Mouse (Mus musculus): ENCODE results near the gene Raly.
"Not testable (repeated sequence)": the region's sequence is repeated elsewhere in the genome, so short reads cannot be mapped to it uniquely, and the experiment has no call there.

The Raly gene

DNA sequence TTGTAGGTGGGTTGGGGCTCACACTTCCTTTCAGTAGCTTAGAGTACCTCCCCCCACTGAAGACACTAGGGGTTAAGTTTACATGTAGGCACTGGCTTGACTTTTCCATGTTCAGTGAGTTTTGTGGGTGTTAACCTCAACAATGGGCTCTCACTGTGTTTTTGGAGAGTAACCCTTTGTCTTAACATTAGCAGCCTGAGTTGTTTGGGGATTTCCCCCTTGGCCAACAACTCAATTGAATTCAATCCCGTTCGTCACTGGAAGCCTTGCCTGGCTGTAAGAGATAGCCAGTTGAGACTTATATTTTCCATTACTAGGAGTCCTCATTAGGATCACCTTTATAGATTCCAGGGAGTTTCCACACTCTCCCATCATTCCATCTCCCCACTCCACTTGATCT lies 45.6 kb downstream of the Raly start:
- DNase-seq (ENCODE audit: low spot score) = no peak

DNA sequence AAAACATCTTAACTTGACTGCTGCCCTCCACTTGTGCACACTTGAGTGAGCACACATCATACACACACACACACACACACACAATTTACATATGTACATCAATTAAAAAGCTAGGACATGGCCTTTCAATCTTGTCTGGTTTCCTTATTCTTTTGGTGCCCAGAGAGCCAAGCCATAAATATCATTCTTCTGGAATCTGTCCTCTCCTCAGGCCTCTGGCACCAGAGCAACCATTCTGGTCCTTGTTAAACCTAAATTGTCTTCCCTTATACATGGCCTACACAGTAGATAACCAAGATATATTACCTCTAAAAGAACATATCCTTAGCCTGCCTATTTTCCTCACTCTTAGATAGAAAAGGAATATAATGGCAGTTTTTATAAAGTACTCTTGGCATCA lies 57.2 kb downstream of the Raly start:
- no peak for DNase-seq (ENCODE audit: low spot score)

DNA sequence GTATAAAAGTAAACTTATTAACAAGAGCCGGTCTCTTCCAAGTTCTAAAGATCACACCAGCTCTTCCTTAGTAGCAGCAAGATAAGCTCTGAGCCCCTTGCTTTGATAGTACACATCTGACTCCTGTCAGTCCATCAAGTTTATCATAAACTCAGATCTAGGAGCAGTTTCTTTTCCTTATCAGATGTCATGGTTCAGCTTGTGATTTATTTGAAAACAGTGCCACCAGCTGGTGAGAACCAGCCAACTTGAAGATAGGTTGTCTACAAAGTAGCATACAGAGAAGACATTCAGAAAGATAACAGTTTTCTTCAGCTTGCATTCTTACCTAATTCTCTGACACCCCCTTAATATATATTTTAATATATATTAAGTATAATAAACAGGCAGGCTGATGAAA lies 64.5 kb downstream of the Raly start:
- DNase-seq (ENCODE audit: low spot score) = no peak

DNA sequence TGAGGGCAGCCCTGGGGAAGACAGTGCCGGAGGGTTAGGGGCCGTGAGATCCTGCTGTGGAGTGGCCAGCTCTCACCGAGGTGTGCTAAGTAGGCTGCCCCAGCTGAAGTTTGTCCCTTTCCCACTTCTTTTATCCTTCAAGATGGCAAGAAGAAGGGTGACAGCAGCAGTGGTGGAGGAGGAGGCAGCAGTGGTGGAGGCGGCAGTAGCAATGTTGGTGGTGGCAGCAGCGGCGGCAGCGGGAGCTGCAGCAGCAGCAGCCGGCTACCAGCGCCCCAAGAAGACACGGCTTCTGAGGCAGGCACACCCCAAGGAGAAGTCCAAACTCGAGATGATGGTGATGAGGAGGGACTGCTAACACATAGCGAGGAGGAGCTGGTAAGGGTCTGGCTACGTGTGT lies 72.8 kb downstream of the Raly start:
- DNase-seq (ENCODE audit: low spot score) = no peak

DNA sequence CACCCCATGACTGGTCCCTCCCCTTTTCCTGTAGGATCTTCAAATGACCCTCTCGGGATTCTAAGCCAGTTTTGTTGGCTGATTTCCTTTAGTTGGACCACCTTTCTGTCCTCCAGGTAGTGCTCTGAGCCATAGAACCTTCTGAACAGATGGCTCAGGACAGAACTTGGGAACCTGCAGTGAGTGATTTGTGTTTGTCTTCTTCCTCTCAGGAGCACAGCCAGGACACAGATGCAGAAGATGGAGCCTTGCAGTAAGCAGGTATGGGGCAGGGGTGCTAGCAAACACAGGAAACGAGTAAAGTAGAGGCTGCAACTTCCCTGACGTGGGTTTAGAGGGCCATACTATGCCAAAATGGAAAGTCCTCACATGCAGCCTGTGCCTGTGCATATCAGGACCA lies 74.8 kb downstream of the Raly start:
- DNase-seq (ENCODE audit: low spot score) = no peak

DNA sequence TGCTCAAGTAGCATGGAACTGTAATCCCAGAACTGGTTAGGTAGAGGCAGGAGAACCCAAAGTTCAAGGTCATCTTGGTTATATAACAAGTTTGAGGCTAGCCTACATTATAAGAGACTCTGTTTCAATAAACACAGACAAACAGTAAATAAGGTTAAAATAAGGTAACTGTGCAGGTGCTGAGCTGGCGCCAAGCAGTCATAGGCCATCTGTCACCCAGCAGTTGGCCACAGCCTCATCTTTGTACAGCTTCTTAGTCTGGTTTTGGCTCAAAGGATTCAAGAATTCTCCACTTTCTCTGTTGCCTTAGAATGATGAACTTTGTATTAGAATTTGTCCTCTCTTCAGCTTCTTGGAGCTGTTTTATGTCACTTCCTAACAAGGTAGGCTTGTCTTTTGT lies 77.2 kb downstream of the Raly start:
- DNase-seq (ENCODE audit: low spot score) = no peak

DNA sequence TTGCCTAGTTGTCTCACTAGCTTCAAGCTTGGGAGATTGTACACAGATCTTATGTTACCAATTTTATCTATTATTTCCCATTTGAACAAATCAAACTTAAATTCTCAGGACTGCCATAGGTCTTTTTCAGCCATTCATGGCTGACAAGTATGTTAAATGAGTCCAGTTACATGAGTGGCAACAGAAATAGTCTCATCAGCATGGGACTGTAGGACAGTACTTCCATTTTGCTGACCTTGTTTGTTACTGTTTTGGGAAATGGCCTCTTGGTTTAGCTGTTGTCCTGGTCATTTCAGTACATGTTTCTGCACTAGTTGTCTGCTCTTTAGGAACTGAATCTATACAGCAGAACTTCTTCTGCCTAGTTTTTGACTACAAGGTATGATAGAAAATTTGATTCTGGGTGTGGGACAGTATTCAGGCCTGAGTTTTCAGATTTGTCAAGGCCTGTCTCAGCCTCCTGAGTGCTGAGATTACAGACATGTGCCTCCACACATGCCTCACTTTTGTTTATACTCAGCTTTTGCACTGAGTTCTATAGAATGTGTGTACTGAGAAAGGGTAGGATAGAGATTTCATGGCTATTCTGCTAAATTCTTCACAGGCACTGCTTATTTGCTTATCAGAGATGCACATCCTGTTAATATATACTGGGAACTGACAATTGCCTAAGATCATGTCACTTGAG lies 79.2 kb downstream of the Raly start:
- no peak for DNase-seq (ENCODE audit: low spot score)

DNA sequence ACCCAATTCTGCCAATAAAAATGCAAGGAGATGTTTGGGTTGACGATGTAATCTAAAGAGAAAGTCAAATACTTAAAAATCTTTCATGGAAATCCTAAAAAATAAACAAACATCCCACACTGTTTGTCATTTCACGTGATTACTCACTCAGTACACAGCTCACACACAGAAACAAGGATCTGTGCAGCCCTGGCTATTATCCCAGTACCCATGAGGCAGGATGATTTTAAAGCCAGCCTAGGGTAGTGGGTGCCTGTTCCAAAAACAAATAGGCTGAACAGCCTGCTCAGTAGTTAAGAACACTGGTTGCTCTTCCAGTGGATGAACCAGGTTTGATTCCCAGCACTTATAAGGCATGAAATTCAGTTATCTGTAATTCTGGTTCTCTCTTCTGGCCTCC lies 85.7 kb downstream of the Raly start:
- no peak for DNase-seq (ENCODE audit: low spot score)

DNA sequence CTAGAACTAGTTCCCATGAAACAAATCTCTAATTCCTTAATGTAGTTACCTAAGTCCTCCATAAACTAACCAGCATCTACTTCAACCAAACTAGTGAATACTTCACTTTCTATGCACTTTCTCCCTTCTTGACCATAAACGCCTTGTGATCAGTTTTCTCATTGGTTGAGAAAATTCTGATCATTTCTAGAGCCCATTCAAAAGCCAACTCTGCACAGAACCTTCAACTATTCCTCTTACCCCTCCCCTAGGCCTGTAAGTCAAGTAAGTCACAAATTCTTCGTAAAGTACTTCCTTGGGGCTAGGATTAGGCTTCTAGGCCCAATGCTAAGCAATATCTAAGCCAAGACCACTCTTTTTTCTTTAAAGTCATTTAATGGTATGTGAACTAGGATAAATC lies 100.7 kb downstream of the Raly start:
- no peak for DNase-seq (ENCODE audit: low spot score)

DNA sequence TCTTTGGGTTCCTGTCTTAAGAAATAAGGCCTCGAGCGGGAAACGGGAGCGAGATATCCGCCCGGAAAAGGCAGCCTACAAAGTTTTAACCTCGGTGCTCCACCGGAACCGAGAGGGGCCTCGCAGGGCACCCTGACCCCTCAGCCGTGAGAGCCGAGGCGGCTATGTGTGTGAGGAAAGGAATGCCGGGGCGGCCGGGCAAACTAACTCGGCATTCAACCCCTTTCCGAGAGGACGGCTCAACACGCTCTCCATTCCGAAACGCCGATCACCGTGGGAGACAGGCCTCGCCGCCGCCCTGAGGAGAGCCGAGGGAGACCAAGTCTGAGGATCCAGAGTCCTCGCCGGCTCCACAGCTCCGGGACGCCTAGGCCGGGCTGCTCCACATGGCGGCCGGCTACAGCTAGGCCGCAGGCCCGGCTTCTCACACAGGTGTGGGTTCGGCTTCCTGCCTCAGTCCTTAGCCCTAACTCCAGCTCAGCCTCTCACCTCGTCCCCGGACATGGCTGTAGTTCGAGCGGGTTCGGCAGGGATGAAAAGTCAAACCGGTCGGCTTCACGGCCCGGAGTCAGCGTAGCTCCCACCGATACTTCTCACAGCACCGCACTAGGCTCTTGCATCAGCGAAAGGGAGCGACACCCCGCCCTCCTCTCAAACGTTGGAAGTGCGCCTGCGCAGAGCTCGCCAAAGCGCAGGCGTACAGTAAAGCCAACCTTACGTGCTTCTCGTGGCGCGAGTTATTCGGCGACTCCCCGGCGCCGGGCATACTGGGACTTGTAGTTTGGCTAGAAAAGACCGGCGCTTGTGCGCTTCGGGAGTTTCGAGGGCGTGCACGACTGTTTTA lies 101.5 kb downstream of the Raly start, which contains the start of gene Eif2s2:
Eif2s2 (minus strand) TSS at position 735 of the 844 bp plus-strand sequence.
- DNase-seq (ENCODE audit: low spot score) = peak; percentile 96

DNA sequence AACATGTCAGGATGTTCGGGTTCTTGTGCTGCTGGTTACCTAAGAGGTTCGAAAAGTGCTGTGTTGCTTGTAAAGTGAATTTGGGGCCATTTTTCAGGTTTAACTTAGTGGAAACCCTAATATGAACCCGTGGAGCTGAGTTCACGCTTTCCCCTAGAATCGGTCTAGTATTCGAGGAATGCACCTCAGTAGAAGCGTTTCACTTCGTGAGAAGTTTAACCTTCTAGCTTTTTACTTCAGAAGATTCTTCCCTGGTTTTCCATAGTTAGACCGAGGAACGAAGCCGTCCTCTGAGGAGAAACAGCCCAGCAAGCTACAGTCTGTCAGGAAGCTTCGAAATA lies 102.1 kb downstream of the Raly start:
- DNase-seq (ENCODE audit: low spot score) = no peak

DNA sequence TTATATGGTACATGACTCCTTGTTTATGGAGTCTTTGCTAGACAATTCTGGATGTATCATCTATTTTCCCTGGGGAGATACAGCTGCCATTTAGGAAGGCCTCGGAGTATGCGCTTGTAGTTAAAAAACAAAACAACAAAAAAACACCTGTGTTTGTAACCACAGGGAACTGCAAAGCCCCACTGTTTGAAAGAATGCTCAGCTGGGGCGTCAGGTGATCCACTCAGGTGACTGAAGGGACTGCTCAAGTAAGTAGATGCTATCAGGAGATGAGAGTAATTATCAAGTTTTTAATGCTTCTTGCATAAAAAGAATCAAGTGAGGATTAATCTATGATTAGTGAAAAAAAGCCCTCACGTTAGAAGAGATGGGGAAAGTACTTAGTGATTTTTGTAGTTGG lies 102.7 kb downstream of the Raly start:
- DNase-seq (ENCODE audit: low spot score) = no peak

DNA sequence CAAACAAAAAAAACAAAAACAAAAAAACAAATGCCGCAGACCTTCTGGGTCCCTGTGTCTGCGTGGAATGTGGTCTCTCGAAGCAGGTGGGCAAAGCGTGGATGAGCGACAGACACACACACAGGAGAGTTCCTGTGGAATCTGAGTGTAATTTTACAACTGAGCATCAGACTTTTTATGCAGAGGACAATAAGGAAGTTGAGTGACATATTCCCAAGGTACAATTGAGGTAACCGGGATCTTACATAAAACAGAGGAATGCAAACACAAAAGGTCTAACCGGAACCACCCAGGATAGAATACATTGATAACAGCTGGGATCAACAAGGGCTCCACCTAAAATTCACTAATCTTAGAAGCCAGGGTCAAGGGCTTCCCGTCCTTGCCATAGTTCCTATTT lies 108.1 kb downstream of the Raly start:
- not testable (repeated sequence) for DNase-seq (ENCODE audit: low spot score)

DNA sequence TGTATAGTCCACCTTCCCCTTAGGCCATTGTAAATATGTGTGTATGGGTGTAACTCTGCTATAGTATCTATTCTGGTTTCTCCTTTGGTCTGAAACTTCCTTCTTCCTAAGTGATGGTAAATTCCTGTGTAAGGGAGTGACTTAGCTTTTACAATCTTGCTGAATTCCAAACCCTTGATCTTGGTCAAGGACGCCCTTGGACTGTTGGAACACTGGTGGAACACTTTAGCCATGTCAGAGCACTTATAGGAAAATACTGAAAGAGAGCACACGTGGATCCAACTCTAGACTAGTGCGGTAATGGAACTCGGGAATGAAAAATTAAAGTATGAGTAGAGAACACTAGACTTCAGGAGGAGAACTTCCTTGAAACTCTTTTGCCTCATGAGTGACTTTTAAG lies 108.5 kb downstream of the Raly start:
- not testable (repeated sequence) for DNase-seq (ENCODE audit: low spot score)

DNA sequence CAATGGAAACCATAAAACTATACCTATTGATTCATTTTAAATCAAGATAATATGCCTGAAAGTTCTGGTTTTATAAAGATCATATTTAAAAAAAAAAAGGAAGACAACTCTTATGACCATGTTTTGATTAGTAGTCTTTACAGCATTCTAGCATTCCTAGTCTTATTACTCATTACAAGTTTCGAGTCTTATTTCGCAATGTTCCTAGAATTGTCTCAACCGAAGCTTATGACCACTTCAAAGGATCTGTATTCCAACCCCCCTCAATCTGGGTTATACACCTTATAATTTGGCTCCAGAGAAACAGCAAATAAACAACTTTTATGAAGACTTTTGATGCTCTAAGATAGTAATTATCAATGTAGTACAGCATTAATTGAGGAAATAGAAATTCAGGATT lies 111.2 kb downstream of the Raly start:
- no peak for DNase-seq (ENCODE audit: low spot score)

DNA sequence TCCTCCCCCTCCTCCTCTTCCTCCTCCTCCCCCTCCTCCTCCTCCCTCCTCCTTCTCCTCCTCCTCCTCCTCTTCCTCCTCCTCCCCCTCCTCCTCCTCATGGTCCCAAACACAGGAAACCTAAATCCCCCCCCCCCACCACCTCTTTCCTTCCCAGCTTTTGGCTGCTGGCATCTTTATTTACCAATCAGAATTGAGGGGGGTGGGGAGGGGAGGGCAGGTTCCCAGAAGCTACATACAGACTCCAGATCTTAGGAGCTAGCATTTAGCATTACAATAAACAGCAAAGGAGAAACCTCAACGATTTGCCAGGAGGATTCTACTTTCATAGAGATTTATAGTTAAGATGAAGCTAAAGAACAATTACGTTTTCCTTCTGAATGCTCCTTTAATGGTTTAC lies 114.9 kb downstream of the Raly start:
- no peak for DNase-seq (ENCODE audit: low spot score)

DNA sequence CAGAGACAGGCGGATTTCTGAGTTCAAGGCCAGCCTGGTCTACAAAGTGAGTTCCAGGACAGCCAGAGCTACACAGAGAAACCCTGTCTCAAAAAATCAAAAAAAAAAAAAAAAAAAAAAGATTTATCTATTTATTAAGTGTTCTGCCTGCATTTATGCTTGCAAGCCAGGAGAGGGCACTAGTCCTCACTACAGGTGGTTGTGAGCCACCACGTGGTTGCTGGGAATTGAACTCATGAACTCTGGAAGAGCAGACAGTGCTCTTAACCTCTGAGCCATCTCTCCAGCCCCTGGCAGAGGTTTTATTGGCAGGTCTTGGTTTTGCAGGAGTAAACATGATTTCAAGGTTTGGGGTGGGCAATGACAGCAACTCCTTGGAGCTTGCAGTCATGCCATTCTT lies 117.3 kb downstream of the Raly start:
- DNase-seq (ENCODE audit: low spot score) = not testable (repeated sequence)

DNA sequence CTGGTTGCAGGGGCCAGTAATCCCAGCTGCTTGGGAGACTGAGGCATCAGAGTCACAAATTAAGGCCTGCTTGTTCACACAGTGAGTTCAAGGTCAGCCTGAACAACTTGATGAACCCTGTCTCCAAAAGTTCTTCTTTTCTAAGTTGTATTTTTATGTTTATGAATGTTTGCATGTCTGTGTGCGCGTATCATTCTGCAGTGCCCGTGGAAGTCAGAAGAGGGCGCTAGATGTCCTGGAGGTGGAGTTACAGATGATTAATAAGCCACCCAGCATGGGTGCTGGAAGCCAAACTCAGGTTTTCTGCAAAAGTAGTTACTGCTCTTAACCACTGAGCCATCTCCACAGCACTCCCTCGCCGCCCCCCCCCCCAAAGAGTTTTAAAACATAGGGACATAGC lies 118.9 kb downstream of the Raly start:
- DNase-seq (ENCODE audit: low spot score) = no peak

DNA sequence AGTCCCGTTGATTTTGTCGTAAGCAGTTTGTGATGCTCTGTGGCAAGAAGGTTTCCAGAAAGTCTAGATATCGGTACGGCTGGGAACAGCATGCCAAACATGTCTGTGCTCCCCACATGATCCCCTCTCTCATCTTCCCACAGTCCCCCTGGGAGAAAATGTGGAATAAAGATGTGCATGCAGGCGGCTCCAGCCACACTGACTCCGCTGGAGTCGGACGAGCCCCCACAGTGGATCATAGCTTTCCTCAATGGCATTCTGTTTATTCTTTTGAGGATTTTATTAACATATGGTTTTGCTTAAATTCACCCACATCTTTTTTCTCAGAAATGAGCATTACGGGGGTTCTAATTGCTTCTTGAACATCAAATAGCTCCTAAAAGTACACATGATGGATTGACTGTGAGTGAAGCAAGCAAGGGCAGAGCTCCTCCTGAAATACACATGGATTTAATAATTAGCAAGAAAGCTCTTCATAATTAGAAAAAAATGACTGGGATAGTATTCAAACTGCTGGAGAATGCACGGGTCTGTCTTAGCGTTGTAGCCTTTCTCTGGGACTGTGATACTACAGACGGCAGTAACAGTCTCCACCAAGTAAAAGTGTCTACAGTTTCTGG lies 125.1 kb downstream of the Raly start:
- DNase-seq (ENCODE audit: low spot score) = no peak

DNA sequence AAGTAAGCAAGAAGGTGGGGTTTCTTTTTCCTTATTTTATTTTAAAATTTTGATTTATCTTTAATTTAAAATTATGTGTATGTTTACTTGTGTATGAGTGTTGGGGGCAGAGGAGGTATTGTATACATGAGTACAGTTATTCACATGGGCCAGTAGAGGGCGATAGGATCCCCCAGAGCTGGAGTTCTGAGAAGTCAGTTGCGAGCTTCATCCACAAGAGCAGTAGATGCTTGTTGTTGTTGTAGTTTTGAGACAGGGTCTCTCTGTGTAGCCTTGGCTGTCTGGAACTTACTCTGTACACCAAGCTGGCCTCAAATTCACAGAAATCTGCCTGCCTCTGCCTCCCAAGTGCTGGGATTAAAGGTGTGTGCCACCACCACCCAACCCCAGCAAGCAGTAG lies 125.7 kb downstream of the Raly start:
- DNase-seq (ENCODE audit: low spot score) = no peak
